Mouse (Mus musculus) c-Kit-negative CD71-positive TER-119-positive erythroid progenitor cells, embryonic 14.5 days (primary cell): ENCODE measurements around the gene Mettl21e.
"Not testable (repeated sequence)": the region's sequence is repeated elsewhere in the genome, so short reads cannot be mapped to it uniquely, and the experiment has no call there.

Experiments used
- DNase-seq: peaks from one replicate; pipeline ENCODE4 v3.0.0-alpha.2; 2013; ENCODE audit warnings: low read depth, low spot score

The Mettl21e gene

GRCm38 (mm10) chr1:44218876-44219275 is at the start of gene Mettl21e:
Mettl21e (minus strand) TSS chr1:44218961.
- DNase-seq: no peak

- not testable (repeated sequence) for DNase-seq
Observed at GRCm38 (mm10) chr1:44240440-44240839, 21.7 kb upstream of the Mettl21e start.

GRCm38 (mm10) chr1:44239969-44240368 is 21.2 kb upstream of the Mettl21e start:
- no peak for DNase-seq

GRCm38 (mm10) chr1:44237305-44237704 is 18.5 kb upstream of the Mettl21e start:
- no peak for DNase-seq

GRCm38 (mm10) chr1:44235311-44235710 is 16.6 kb upstream of the Mettl21e start:
- DNase-seq: no peak

- not testable (repeated sequence) for DNase-seq
Observed at GRCm38 (mm10) chr1:44234531-44234930, 15.8 kb upstream of the Mettl21e start.

- no peak for DNase-seq
Observed at GRCm38 (mm10) chr1:44229044-44229443, 10.3 kb upstream of the Mettl21e start.

- DNase-seq: no peak
Observed at GRCm38 (mm10) chr1:44217118-44217517, 1.6 kb downstream of the Mettl21e start.

- no peak for DNase-seq
Observed at GRCm38 (mm10) chr1:44216352-44217116, 2.2 kb downstream of the Mettl21e start.

GRCm38 (mm10) chr1:44214443-44214842 is 4.3 kb downstream of the Mettl21e start:
- DNase-seq: no peak

GRCm38 (mm10) chr1:44202876-44203275 is 15.9 kb downstream of the Mettl21e start:
- DNase-seq: no peak

- DNase-seq: no peak
Observed at GRCm38 (mm10) chr1:44198273-44199171, 20.2 kb downstream of the Mettl21e start.

GRCm38 (mm10) chr1:44186396-44186795 is 32.4 kb downstream of the Mettl21e start:
- no peak for DNase-seq

- no peak for DNase-seq
Observed at GRCm38 (mm10) chr1:44178086-44178485, 40.7 kb downstream of the Mettl21e start.

- DNase-seq: no peak
Observed at GRCm38 (mm10) chr1:44173903-44174302, 44.9 kb downstream of the Mettl21e start.

GRCm38 (mm10) chr1:44172656-44173055 is 46.1 kb downstream of the Mettl21e start:
- no peak for DNase-seq

- DNase-seq: no peak
Observed at GRCm38 (mm10) chr1:44167859-44168383, 50.8 kb downstream of the Mettl21e start.

- DNase-seq: no peak
Observed at GRCm38 (mm10) chr1:44162389-44162788, 56.4 kb downstream of the Mettl21e start.

- DNase-seq: no peak
Observed at GRCm38 (mm10) chr1:44161818-44162217, 56.9 kb downstream of the Mettl21e start.

GRCm38 (mm10) chr1:44158317-44158716 is 60.4 kb downstream of the Mettl21e start:
- DNase-seq: no peak

- no peak for DNase-seq
Observed at GRCm38 (mm10) chr1:44155287-44155686, 63.5 kb downstream of the Mettl21e start.
